Mouse (Mus musculus) limb, embryonic 12.5 days (tissue): ENCODE measurements around the gene Fam221a. TPM values are rescaled to one million over a fixed set of nuclear protein-coding genes. Genes with fewer than 3 reads are reported as not detected.
"Not testable (repeated sequence)": the region's sequence is repeated elsewhere in the genome, so short reads cannot be mapped to it uniquely, and the experiment has no call there.

Experiments used
- ATAC-seq: fragments of 200-750 bp; cut with Nextera tagmentation; 2 replicates; pipeline ENCODE4 v1.8.0; 2017; ENCODE audit warnings: low read depth, moderate TSS enrichment; ENCODE audit not compliant: insufficient number of reproducible peaks, insufficient read depth, low FRiP score, low TSS enrichment
- H3K27ac ChIP-seq: fragments of 300-500 bp; sonication (generic); 2 replicates; pipeline ENCODE4 v1.5.1; 2016; ENCODE audit warnings: mild to moderate bottlenecking, moderate library complexity
- H3K27me3 ChIP-seq: fragments of 300-500 bp; sonication (generic); 2 replicates; pipeline ENCODE4 v1.6.1; 2016; ENCODE audit warnings: mild to moderate bottlenecking, moderate library complexity
- H3K36me3 ChIP-seq: fragments of 300-500 bp; sonication (generic); 2 replicates; pipeline ENCODE4 v1.6.1; 2016; ENCODE audit warnings: mild to moderate bottlenecking, moderate library complexity
- H3K4me1 ChIP-seq: fragments of 300-500 bp; sonication (generic); replicated peaks from 2 replicates; pipeline ENCODE4 v1.6.1; 2016
- H3K4me2 ChIP-seq: fragments of 300-500 bp; sonication (generic); 2 replicates; pipeline ENCODE4 v1.6.1; 2016; ENCODE audit warnings: mild to moderate bottlenecking, moderate library complexity
- H3K4me3 ChIP-seq: fragments of 300-500 bp; sonication (generic); replicated peaks from 2 replicates; pipeline ENCODE4 v1.5.1; 2016; ENCODE audit warnings: mild to moderate bottlenecking
- H3K9ac ChIP-seq: fragments of 300-500 bp; sonication (generic); replicated peaks from 2 replicates; pipeline ENCODE4 v1.6.1; 2016; ENCODE audit warnings: mild to moderate bottlenecking, moderate library complexity
- H3K9me3 ChIP-seq: fragments of 300-500 bp; sonication (generic); 2 replicates; pipeline ENCODE4 v1.6.1; 2016; ENCODE audit warnings: mild to moderate bottlenecking, moderate library complexity
- WGBS: fragments of 180-500 bp; shearing (Covaris S2); methylation state at CpG from one replicate; pipeline ENCODE4 v1.1.7; 2016; 5-methylcytosine and 5-hydroxymethylcytosine counted together
- polyA plus RNA-seq: library from polyadenylated mRNA; unstranded; fragments of >200 nt; fragmentation: Nextera tagmentation; extraction: Ambion mirVana; gene quantifications from 2 replicates; pipeline ENCODE4 v1.2.1, GENCODE M21; 2016

The Fam221a gene
- polyA plus RNA-seq, 1 experiment from 2014 or later = 7.7 TPM

DNA sequence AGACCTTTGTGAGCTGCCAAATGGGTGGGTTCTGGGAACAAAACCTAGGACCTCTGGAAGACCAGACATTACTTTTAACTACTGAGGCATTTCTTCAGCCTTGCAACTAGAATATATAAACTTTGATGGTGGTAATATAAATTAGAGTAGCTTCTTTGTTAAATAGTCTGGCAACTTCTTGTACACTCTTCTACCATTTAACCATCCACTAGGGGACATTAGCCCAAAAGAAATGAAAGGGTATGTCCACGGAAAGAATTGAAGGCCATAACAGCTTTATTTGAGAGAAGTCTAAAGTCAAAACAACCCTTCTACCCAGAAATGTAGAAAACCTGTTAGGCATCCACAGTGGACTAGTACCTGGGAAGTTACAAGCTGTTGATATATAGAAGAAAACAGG is 26.7 kb downstream of the Fam221a start:
- H3K27ac ChIP-seq = no peak overlapping the region
- no peak overlapping the region for H3K9ac ChIP-seq
- no peak overlapping the region for H3K4me3 ChIP-seq
- H3K4me1 ChIP-seq = no peaks in the 10 kb centered on the region
- no peaks in the 10 kb centered on the region for H3K9me3 ChIP-seq
- no peak overlapping the region for H3K4me2 ChIP-seq
- WGBS = 67% methylated on average over 1 of the region's 1 CpGs
- H3K27me3 ChIP-seq = no peaks in the 10 kb centered on the region
- H3K36me3 ChIP-seq = peaks cover 3% of the 10 kb centered on the region; the same call in 1 of the 2 replicates
- ATAC-seq = no peak

GRCm38 (mm10) chr6:49395316-49395715 is 27.8 kb downstream of the Fam221a start, which contains the start of gene Stk31:
Gene Stk31, plus strand, starts transcription at chr6:49395604.
- Histone ChIP-seq H3K4me2 (no peak within 1 kb of the TSS), H3K27me3 (no peaks in the 10 kb centered on the region), H3K9me3 (no peaks in the 10 kb centered on the region), H3K27ac (no peak within 1 kb of the TSS), H3K4me3 (no peak within 1 kb of the TSS), H3K9ac (no peak within 1 kb of the TSS), H3K4me1 (no peaks in the 10 kb centered on the region), H3K36me3 (no peaks in the 10 kb centered on the region)
- 86% methylated on average over 34 of the region's 34 CpGs for WGBS
- no peak for ATAC-seq

DNA sequence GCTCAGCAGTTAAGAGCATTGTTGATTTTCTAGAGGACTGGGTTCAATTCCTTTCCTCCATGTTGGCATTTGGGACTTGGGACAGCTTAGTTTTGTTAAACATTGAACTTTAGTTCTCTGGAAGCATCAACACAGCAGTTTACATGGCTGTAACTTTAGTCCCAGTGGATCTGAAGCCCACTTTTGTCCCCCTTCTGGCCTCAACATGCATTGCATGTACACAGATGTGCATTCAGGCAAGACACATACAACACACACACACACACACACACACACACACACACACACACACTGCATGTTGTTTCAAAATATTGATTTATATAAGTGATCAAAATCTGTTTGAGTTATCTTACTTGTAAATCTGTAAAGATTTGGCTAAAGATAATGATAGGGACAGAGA is 29.9 kb downstream of the Fam221a start:
- Histone ChIP-seq H3K4me3 (no peak overlapping the region), H3K27ac (no peak overlapping the region), H3K4me2 (no peak overlapping the region), H3K9ac (no peak overlapping the region), H3K36me3 (no peaks in the 10 kb centered on the region), H3K4me1 (no peaks in the 10 kb centered on the region), H3K9me3 (no peaks in the 10 kb centered on the region), H3K27me3 (no peaks in the 10 kb centered on the region)
- ATAC-seq = no peak

DNA sequence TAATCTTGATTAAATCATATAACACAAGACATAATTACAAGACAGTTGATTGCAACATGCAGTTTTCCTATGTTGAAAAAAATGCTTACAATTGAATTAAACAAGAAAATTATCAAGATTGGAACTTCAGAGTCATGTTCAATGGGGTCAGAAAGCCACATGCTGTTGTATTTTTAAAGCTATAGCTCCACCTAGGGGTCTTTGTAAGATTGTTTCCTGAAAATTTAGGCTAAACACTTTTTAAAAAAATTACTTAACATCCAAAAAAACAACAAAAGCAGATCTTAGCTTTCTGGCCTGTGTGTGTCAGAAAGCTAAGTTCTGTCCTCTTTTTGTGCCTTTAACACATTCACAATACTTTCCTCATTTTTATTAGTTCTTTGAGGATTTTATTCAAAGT is 30.8 kb downstream of the Fam221a start:
- no peak overlapping the region for H3K4me3 ChIP-seq
- no peak for ATAC-seq
- no peak overlapping the region for H3K4me2 ChIP-seq
- H3K9me3 ChIP-seq = no peaks in the 10 kb centered on the region
- no peaks in the 10 kb centered on the region for H3K36me3 ChIP-seq
- no peak overlapping the region for H3K9ac ChIP-seq
- H3K4me1 ChIP-seq = no peaks in the 10 kb centered on the region
- no peak overlapping the region for H3K27ac ChIP-seq
- H3K27me3 ChIP-seq = no peaks in the 10 kb centered on the region

GRCm38 (mm10) chr6:49410830-49411229 is 43.3 kb downstream of the Fam221a start:
- H3K9ac ChIP-seq = no peak overlapping the region
- WGBS = 92% methylated on average over 3 of the region's 3 CpGs
- H3K9me3 ChIP-seq = no peaks in the 10 kb centered on the region
- H3K27ac ChIP-seq = no peak overlapping the region
- no peak overlapping the region for H3K4me2 ChIP-seq
- H3K4me1 ChIP-seq = no peaks in the 10 kb centered on the region
- no peaks in the 10 kb centered on the region for H3K36me3 ChIP-seq
- no peak for ATAC-seq
- H3K4me3 ChIP-seq = no peak overlapping the region
- no peaks in the 10 kb centered on the region for H3K27me3 ChIP-seq

DNA sequence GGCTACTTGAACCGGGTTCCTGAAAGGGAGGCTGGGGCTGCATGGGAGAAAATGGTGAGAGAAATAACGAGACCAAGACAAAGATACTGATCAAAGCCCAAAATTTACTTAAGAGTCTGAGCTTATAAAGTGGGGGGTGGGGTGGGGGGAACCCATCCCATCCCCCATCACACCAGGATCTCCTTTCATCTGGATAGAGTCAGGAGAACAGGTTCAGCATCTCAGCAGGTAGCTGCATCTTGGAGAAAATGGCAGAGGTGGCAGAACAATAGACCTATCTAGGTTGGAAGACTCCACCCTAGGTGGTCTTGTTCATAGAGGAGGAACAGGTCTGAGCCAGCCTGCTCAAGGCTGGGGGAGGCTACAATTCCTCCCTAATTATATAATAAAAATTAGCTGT is 45.4 kb downstream of the Fam221a start:
- not testable (repeated sequence) for H3K27me3 ChIP-seq, H3K4me1 ChIP-seq, H3K36me3 ChIP-seq, ATAC-seq, H3K9ac ChIP-seq, H3K9me3 ChIP-seq, H3K27ac ChIP-seq, H3K4me2 ChIP-seq, H3K4me3 ChIP-seq
- WGBS = 65% methylated on average over 2 of the region's 2 CpGs

- no peak for ATAC-seq
- Histone ChIP-seq H3K27ac (no peak overlapping the region), H3K9me3 (no peaks in the 10 kb centered on the region), H3K36me3 (no peaks in the 10 kb centered on the region), H3K4me3 (no peak overlapping the region), H3K4me1 (no peaks in the 10 kb centered on the region), H3K9ac (no peak overlapping the region), H3K4me2 (no peak overlapping the region), H3K27me3 (no peaks in the 10 kb centered on the region)
- WGBS = 63% methylated on average over 1 of the region's 1 CpGs
Observed at GRCm38 (mm10) chr6:49415971-49416370, 48.4 kb downstream of the Fam221a start.

- no peaks in the 10 kb centered on the region for H3K36me3 ChIP-seq
- no peak overlapping the region for H3K27ac ChIP-seq
- H3K4me2 ChIP-seq = no peak overlapping the region
- ATAC-seq = no peak
- WGBS = 74% methylated on average over 1 of the region's 1 CpGs
- no peaks in the 10 kb centered on the region for H3K4me1 ChIP-seq
- H3K27me3 ChIP-seq = no peaks in the 10 kb centered on the region
- no peak overlapping the region for H3K4me3 ChIP-seq
- no peak overlapping the region for H3K9ac ChIP-seq
- no peaks in the 10 kb centered on the region for H3K9me3 ChIP-seq
Observed at GRCm38 (mm10) chr6:49437306-49437705, 69.8 kb downstream of the Fam221a start.

Other genes with a start within 250 kb of the Fam221a start
- gene Igf2bp3, start 152.8 kb upstream of the Fam221a start, polyA plus RNA-seq = 114 and 122 TPM in 2 replicates
- 151 and 169 TPM in 2 replicates for gene Tra2a, start 103.7 kb upstream of the Fam221a start, polyA plus RNA-seq
- gene Ccdc126, start 48.5 kb upstream of the Fam221a start, polyA plus RNA-seq = 7.0 and 7.7 TPM in 2 replicates
- gene Stk31, start 27.9 kb downstream of the Fam221a start, polyA plus RNA-seq = 0.17 TPM in 1 of 2 replicates, not detected in the other